Mouse (Mus musculus): ENCODE measurements around the gene Ifngr2. TPM values are rescaled to one million over a fixed set of nuclear protein-coding genes. Genes with fewer than 3 reads are reported as not detected.

The Ifngr2 gene
- total RNA-seq, 1 experiment from 2014 or later, result 31.1 TPM

- DNase-seq, result no peak
These were observed 9.8 kb upstream of the Ifngr2 start for GRCm38 (mm10) chr16:91537065-91537464.

- no peak for DNase-seq
These were observed 8.8 kb upstream of the Ifngr2 start for GRCm38 (mm10) chr16:91538051-91538450.

GRCm38 (mm10) chr16:91538513-91538912, 8.4 kb upstream of the Ifngr2 start:
- no peak for DNase-seq

GRCm38 (mm10) chr16:91541573-91542081, 5.2 kb upstream of the Ifngr2 start:
- DNase-seq, result no peak

- no peak for DNase-seq
These were observed 3.3 kb upstream of the Ifngr2 start for GRCm38 (mm10) chr16:91543619-91544018.

GRCm38 (mm10) chr16:91545597-91546281, 1.1 kb upstream of the Ifngr2 start:
- DNase-seq, result no peak

- no peak for DNase-seq
These were observed 459 bp upstream of the Ifngr2 start for GRCm38 (mm10) chr16:91546391-91546835.

GRCm38 (mm10) chr16:91547974-91548373, 1.1 kb downstream of the Ifngr2 start:
- DNase-seq, result no peak

- no peak for DNase-seq
These were observed 1.7 kb downstream of the Ifngr2 start for GRCm38 (mm10) chr16:91548586-91548985.

GRCm38 (mm10) chr16:91548996-91549395, 2.1 kb downstream of the Ifngr2 start:
- DNase-seq, result no peak

- DNase-seq, result no peak
These were observed 2.7 kb downstream of the Ifngr2 start for GRCm38 (mm10) chr16:91549616-91550015.

- no peak for DNase-seq
These were observed 4.2 kb downstream of the Ifngr2 start for GRCm38 (mm10) chr16:91551081-91551524.

GRCm38 (mm10) chr16:91552072-91552471, 5.2 kb downstream of the Ifngr2 start:
- DNase-seq, result no peak

GRCm38 (mm10) chr16:91553625-91554024, 6.8 kb downstream of the Ifngr2 start:
- DNase-seq, result peak; percentile 32

- peak; percentile 26 for DNase-seq
These were observed 8.2 kb downstream of the Ifngr2 start for GRCm38 (mm10) chr16:91555017-91555605.

- DNase-seq, result no peak
These were observed 9.8 kb downstream of the Ifngr2 start for GRCm38 (mm10) chr16:91556659-91557058.

GRCm38 (mm10) chr16:91557214-91557613, 10.3 kb downstream of the Ifngr2 start:
- no peak for DNase-seq

GRCm38 (mm10) chr16:91557693-91558092, 10.8 kb downstream of the Ifngr2 start:
- DNase-seq, result no peak

GRCm38 (mm10) chr16:91561099-91561498, 14.2 kb downstream of the Ifngr2 start:
- no peak for DNase-seq

GRCm38 (mm10) chr16:91561541-91562457, 14.9 kb downstream of the Ifngr2 start:
- DNase-seq, result no peak

- no peak for DNase-seq
These were observed 17.9 kb downstream of the Ifngr2 start for GRCm38 (mm10) chr16:91564580-91565291.
